Mouse (Mus musculus): ENCODE results near the gene Nudt1. TPM values are rescaled to one million over a fixed set of nuclear protein-coding genes. Genes with fewer than 3 reads are reported as not detected.

Gene Nudt1
- total and polyA plus RNA-seq, 3 experiments = 69.4 to 75.2 (median 74.6) TPM

DNA sequence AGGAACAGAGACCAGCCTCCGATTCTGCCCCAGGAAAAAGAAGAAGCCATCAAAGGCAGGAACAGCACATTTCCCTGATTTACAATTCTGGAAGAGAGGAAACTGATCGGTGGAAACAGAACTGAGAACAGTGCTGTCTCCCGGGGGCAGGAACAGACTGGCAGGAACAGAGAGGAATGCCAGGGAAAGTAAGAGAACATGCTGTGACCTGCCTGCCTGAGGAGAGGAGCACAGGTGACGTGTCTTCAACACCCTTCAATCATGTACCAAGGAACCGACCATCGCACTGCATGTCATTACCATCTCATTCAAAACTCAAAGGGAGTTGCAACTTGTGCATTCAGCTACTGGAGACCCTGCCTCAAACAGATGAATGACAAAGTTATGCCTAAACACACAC, 44.7 kb upstream of the Nudt1 start:
- Histone ChIP-seq H3K4me1 (ENCODE audit: control insufficient read depth in 1 of 2, insufficient read depth in 2 of 2) (peaks cover 0 to 28% of the 10 kb centered on the region in 2 experiments; a peak in 2 of 4 replicates), H3K79me2 (replicated peaks; ENCODE audit: control insufficient read depth, extremely low read depth, insufficient read depth, poor library complexity, severe bottlenecking) (no peaks in the 10 kb centered on the region), H3K27me3 (replicated peaks) (no peaks in the 10 kb centered on the region), H3K4me2 (ENCODE audit: insufficient read depth, low read depth, poor library complexity, severe bottlenecking) (no peak overlapping the region), H3K9me3 (replicated peaks; ENCODE audit: low read length) (no peaks in the 10 kb centered on the region), H3K36me3 (replicated peaks in 1 of 2; ENCODE audit: control insufficient read depth in 1 of 2, insufficient read depth in 1 of 2, low read length in 1 of 2) (peaks cover 13 to 82% of the 10 kb centered on the region in 2 experiments), H3K27ac (ENCODE audit: insufficient read depth, low read depth) (no peak overlapping the region), H3K4me3 (replicated peaks in 1 of 3; ENCODE audit: low read depth in 2 of 3, low read length in 2 of 3, poor library complexity in 1 of 3) (no peak overlapping the region), H3K9ac (ENCODE audit: insufficient read depth, low read depth) (no peak overlapping the region)
- DNase-seq (ENCODE audit: extremely low read depth) = no peak
- dilution Hi-C loops (cut with MboI; ENCODE audit: extremely low pct_ligation_motif_present, extremely low pct_unique_long_range_greater_than_20kb, low sequenced_read_pairs) (no loop called here), in situ Hi-C loops (cut with MboI; ENCODE audit: low pct_ligation_motif_present, low pct_unique_long_range_greater_than_20kb, low sequenced_read_pairs) (loop anchor here (25.0 kb wide), 1 partner anchor 439 kb away; the partner anchor contains the start of genes Gm26938 and Psmg3)
- TF ChIP-seq GABPA (IDR thresholded peaks at IDR 0.05; ENCODE audit: insufficient replicate concordance, low read depth, low read length) (no peak), IRF4 (IDR thresholded peaks at IDR 0.05; ENCODE audit: low read depth, low read length) (no peak), PAX5 (IDR thresholded peaks at IDR 0.05; ENCODE audit: low read length) (no peak), ZKSCAN1 (IDR thresholded peaks at IDR 0.05; ENCODE audit: borderline replicate concordance, low read depth, low read length) (no peak), MEF2A (IDR thresholded peaks at IDR 0.05; ENCODE audit: borderline replicate concordance, low read depth, low read length) (no peak), UBTF (IDR thresholded peaks at IDR 0.05; ENCODE audit: low read depth, low read length) (no peak), ZC3H11A (IDR thresholded peaks at IDR 0.05; ENCODE audit: low read depth, low read length) (no peak), ETS1 (conservative IDR thresholded peaks at IDR 0.05; ENCODE audit: low read depth, low read length) (no peak), MXI1 (IDR thresholded peaks at IDR 0.05; ENCODE audit: low read depth, low read length) (no peak), TBP (conservative IDR thresholded peaks at IDR 0.05; ENCODE audit: low read depth, low read length) (no peak), JUND (conservative IDR thresholded peaks at IDR 0.05; ENCODE audit: low read depth, low read length) (no peak), NELFE (IDR thresholded peaks at IDR 0.05; ENCODE audit: low read depth, low read length) (no peak), E2F4 (IDR thresholded peaks at IDR 0.05; ENCODE audit: insufficient replicate concordance, low read depth, low read length) (no peak), NRF1 (IDR thresholded peaks at IDR 0.05; ENCODE audit: low read depth, low read length) (no peak), CHD2 (IDR thresholded peaks at IDR 0.05; ENCODE audit: low read length) (no peak), HCFC1 (IDR thresholded peaks at IDR 0.05; ENCODE audit: low read depth, low read length) (no peak), EP300 (IDR thresholded peaks at IDR 0.05; ENCODE audit: low read length) (no peak), MAFK (IDR thresholded peaks at IDR 0.05; ENCODE audit: insufficient replicate concordance, low read length) (no peak), MAX (IDR thresholded peaks at IDR 0.05; ENCODE audit: low read length) (no peak), ZMIZ1 (IDR thresholded peaks at IDR 0.05; ENCODE audit: low read depth, low read length) (no peak)

DNA sequence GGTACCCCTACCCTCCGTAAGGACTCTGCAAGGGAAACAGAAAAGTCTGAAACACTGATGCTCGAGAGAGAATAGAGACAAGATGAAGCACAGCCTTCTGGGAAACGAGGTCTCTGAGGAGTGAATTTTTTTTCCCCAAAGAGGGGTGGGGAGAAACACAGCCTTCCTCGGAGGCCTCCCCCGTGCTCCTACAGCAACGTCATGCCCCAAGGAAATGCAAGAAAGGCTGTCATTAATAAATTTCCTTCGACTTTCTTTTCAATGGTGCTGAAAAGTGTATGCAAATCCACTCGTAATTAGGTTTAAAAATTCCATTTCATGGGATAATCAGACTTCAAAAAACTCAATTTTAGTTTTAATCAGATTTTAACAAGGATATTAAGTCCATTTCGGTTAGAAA, 41.3 kb upstream of the Nudt1 start:
- in situ Hi-C loops (cut with MboI; ENCODE audit: low pct_ligation_motif_present, low pct_unique_long_range_greater_than_20kb, low sequenced_read_pairs) (loop anchor here (25.0 kb wide), 1 partner anchor 443 kb away; the partner anchor contains the start of genes Gm26938 and Psmg3), dilution Hi-C loops (cut with MboI; ENCODE audit: extremely low pct_ligation_motif_present, extremely low pct_unique_long_range_greater_than_20kb, low sequenced_read_pairs) (no loop called here)
- H3K27ac ChIP-seq (ENCODE audit: insufficient read depth, low read depth) = no peak overlapping the region
- H3K9ac ChIP-seq (ENCODE audit: insufficient read depth, low read depth) = no peak overlapping the region
- H3K9me3 ChIP-seq (replicated peaks; ENCODE audit: low read length) = no peaks in the 10 kb centered on the region
- H3K36me3 ChIP-seq (replicated peaks in 1 of 2; ENCODE audit: control insufficient read depth in 1 of 2, insufficient read depth in 1 of 2, low read length in 1 of 2) = peaks cover 20 to 88% of the 10 kb centered on the region in 2 experiments
- no peak overlapping the region for H3K4me2 ChIP-seq (ENCODE audit: insufficient read depth, low read depth, poor library complexity, severe bottlenecking)
- no peak overlapping the region for H3K4me3 ChIP-seq (replicated peaks in 1 of 3; ENCODE audit: low read depth in 2 of 3, low read length in 2 of 3, poor library complexity in 1 of 3)
- H3K27me3 ChIP-seq (replicated peaks) = no peaks in the 10 kb centered on the region
- TF ChIP-seq RAD21 (IDR thresholded peaks at IDR 0.05; ENCODE audit: low read depth, low read length) = no peak
- no peak for TF ChIP-seq ZNF384 (IDR thresholded peaks at IDR 0.05; ENCODE audit: low read depth, low read length)
- no peak for TF ChIP-seq MXI1 (IDR thresholded peaks at IDR 0.05; ENCODE audit: low read depth, low read length)
- TF ChIP-seq EP300 (IDR thresholded peaks at IDR 0.05; ENCODE audit: low read length) = no peak
- TF ChIP-seq PAX5 (IDR thresholded peaks at IDR 0.05; ENCODE audit: low read length) = no peak
- TF ChIP-seq UBTF (IDR thresholded peaks at IDR 0.05; ENCODE audit: low read depth, low read length) = no peak
- TF ChIP-seq USF2 (conservative IDR thresholded peaks at IDR 0.05; ENCODE audit: low read depth, low read length) = no peak
- TF ChIP-seq TCF12 (IDR thresholded peaks at IDR 0.05; ENCODE audit: low read depth, low read length) = no peak
- no peak for TF ChIP-seq E2F4 (IDR thresholded peaks at IDR 0.05; ENCODE audit: insufficient replicate concordance, low read depth, low read length)
- no peak for TF ChIP-seq NRF1 (IDR thresholded peaks at IDR 0.05; ENCODE audit: low read depth, low read length)
- no peak for TF ChIP-seq MEF2A (IDR thresholded peaks at IDR 0.05; ENCODE audit: borderline replicate concordance, low read depth, low read length)
- TF ChIP-seq MAFK (IDR thresholded peaks at IDR 0.05; ENCODE audit: insufficient replicate concordance, low read length) = no peak
- no peak for TF ChIP-seq GABPA (IDR thresholded peaks at IDR 0.05; ENCODE audit: insufficient replicate concordance, low read depth, low read length)
- no peak for TF ChIP-seq HCFC1 (IDR thresholded peaks at IDR 0.05; ENCODE audit: low read depth, low read length)
- H3K4me1 ChIP-seq (ENCODE audit: control insufficient read depth in 1 of 2, insufficient read depth in 2 of 2) = no peaks in the 10 kb centered on the region
- no peak for DNase-seq (ENCODE audit: extremely low read depth)
- no peaks in the 10 kb centered on the region for H3K79me2 ChIP-seq (replicated peaks; ENCODE audit: control insufficient read depth, extremely low read depth, insufficient read depth, poor library complexity, severe bottlenecking)

All from CH12.LX (cell line).